Mouse (Mus musculus) stomach, postnatal 0 days (tissue): Measurements from ENCODE around the gene Cd200r1. TPM values are rescaled to one million over a fixed set of nuclear protein-coding genes. Genes with fewer than 3 reads are reported as not detected.

Experiments used
- ATAC-seq: fragments of 200-750 bp; cut with Nextera tagmentation; 2 replicates; pipeline ENCODE4 v1.8.0; 2017; ENCODE audit not compliant: low FRiP score, low TSS enrichment
- DNase-seq: peaks from one replicate; pipeline ENCODE4 v3.0.0-alpha.2; 2016; ENCODE audit warnings: low spot score
- H3K27ac ChIP-seq: fragments of 300-500 bp; sonication (generic); replicated peaks from 2 replicates; pipeline ENCODE4 v1.5.1; 2014; ENCODE audit warnings: mild to moderate bottlenecking, control low read depth
- H3K27me3 ChIP-seq: fragments of 300-500 bp; sonication (generic); 2 replicates; pipeline ENCODE4 v1.6.1; 2014; ENCODE audit warnings: low read length; ENCODE audit not compliant: control insufficient read depth, insufficient read depth
- H3K36me3 ChIP-seq: fragments of 300-500 bp; sonication (generic); 2 replicates; pipeline ENCODE4 v1.6.1; 2014; ENCODE audit warnings: low read length, mixed read lengths; ENCODE audit not compliant: control insufficient read depth, insufficient read depth
- H3K4me1 ChIP-seq: fragments of 300-500 bp; sonication (generic); replicated peaks from 2 replicates; pipeline ENCODE4 v1.6.1; 2014; ENCODE audit warnings: antibody characterized with exemption; ENCODE audit not compliant: control insufficient read depth, insufficient read depth
- H3K4me2 ChIP-seq: fragments of 300-500 bp; sonication (generic); replicated peaks from 2 replicates; pipeline ENCODE4 v1.6.1; 2014; ENCODE audit warnings: low read depth, mild to moderate bottlenecking, control low read depth, moderate library complexity
- H3K4me3 ChIP-seq: fragments of 300-500 bp; sonication (generic); 2 replicates; pipeline ENCODE4 v1.5.1; 2014; ENCODE audit warnings: low read depth, low read length, control low read depth
- H3K9ac ChIP-seq: fragments of 300-500 bp; sonication (generic); 2 replicates; pipeline ENCODE4 v1.6.1; 2014; ENCODE audit warnings: mild to moderate bottlenecking, low read length, control low read depth, mixed read lengths
- H3K9me3 ChIP-seq: fragments of 300-500 bp; sonication (generic); 2 replicates; pipeline ENCODE4 v1.6.1; 2016; ENCODE audit warnings: low read length; ENCODE audit not compliant: control insufficient read depth
- CTCF ChIP-seq: IDR thresholded peaks from 2 replicates; pipeline ENCODE4 v1.5.1; 2016; ENCODE audit warnings: antibody characterized with exemption, low read depth, mild to moderate bottlenecking, moderate library complexity
- EP300 ChIP-seq: optimal IDR thresholded peaks from 2 replicates; pipeline ENCODE3; 2016; ENCODE audit warnings: antibody characterized with exemption
- WGBS: fragments of 180-500 bp; shearing (Covaris S2); extraction: QIAGEN DNeasy Blood & Tissue Kit; methylation state at CpG from one replicate; pipeline ENCODE4 v1.1.7; 2014; 5-methylcytosine and 5-hydroxymethylcytosine counted together
- polyA plus RNA-seq: library from polyadenylated mRNA; unstranded; fragments of >200 nt; fragmentation: Nextera tagmentation; extraction: Ambion mirVana; gene quantifications from 2 replicates; pipeline ENCODE4 v1.2.1, GENCODE M21; 2015

Cd200r1 gene
- polyA plus RNA-seq: 0.75 and 1.1 TPM in 2 replicates

- Histone ChIP-seq H3K4me2 (no peak within 1 kb of the TSS), H3K36me3 (no peaks in the 10 kb centered on the region), H3K9ac (no peak within 1 kb of the TSS), H3K27me3 (no peaks in the 10 kb centered on the region), H3K27ac (no peak within 1 kb of the TSS), H3K4me3 (no peak within 1 kb of the TSS), H3K4me1 (no peaks in the 10 kb centered on the region), H3K9me3 (no peaks in the 10 kb centered on the region)
- ATAC-seq: no peak
- TF ChIP-seq CTCF (no peak), EP300 (no peak)
- DNase-seq: no peak
- WGBS: 64% methylated on average over 22 of the region's 22 CpGs
Observed at GRCm38 (mm10) chr16:44765555-44766319, at the start of gene Cd200r1. Gene Cd200r1 (plus strand): TSS chr16:44765736.

- Histone ChIP-seq H3K4me1 (no peaks in the 10 kb centered on the region), H3K9ac (no peak overlapping the region), H3K4me2 (0 out of 2 replicates have a peak overlapping the region, but pooled peaks have one; percentile 14), H3K9me3 (no peaks in the 10 kb centered on the region), H3K36me3 (peaks cover 2% of the 10 kb centered on the region; the same call in 1 of the 2 replicates), H3K4me3 (no peak overlapping the region), H3K27me3 (no peaks in the 10 kb centered on the region), H3K27ac (peak overlapping the region; percentile 69)
- 25% methylated on average over 10 of the region's 10 CpGs for WGBS
- ATAC-seq: peak; percentile 93
- TF ChIP-seq CTCF (peak; percentile 90), EP300 (no peak)
- DNase-seq: peak; percentile 58
Observed at GRCm38 (mm10) chr16:44716305-44717140, 49.0 kb upstream of the Cd200r1 start.

GRCm38 (mm10) chr16:44717141-44717634 is 48.3 kb upstream of the Cd200r1 start:
- no peak for TF ChIP-seq EP300
- no peak for TF ChIP-seq CTCF
- no peaks in the 10 kb centered on the region for H3K4me1 ChIP-seq
- no peak overlapping the region for H3K4me3 ChIP-seq
- DNase-seq (no peak), ATAC-seq (peak; percentile 46)
- 82% methylated on average over 2 of the region's 2 CpGs for WGBS
- H3K9me3 ChIP-seq: no peaks in the 10 kb centered on the region
- H3K27me3 ChIP-seq: no peaks in the 10 kb centered on the region
- no peak overlapping the region for H3K4me2 ChIP-seq
- H3K36me3 ChIP-seq: peaks cover 2% of the 10 kb centered on the region; the same call in 1 of the 2 replicates
- H3K9ac ChIP-seq: no peak overlapping the region
- H3K27ac ChIP-seq: no peak overlapping the region

GRCm38 (mm10) chr16:44717838-44718237 is 47.7 kb upstream of the Cd200r1 start:
- peaks cover 2% of the 10 kb centered on the region; the same call in 1 of the 2 replicates for H3K36me3 ChIP-seq
- no peak overlapping the region for H3K9ac ChIP-seq
- H3K4me1 ChIP-seq: no peaks in the 10 kb centered on the region
- 72% methylated on average over 2 of the region's 2 CpGs for WGBS
- DNase-seq (no peak), ATAC-seq (no peak)
- H3K9me3 ChIP-seq: no peaks in the 10 kb centered on the region
- H3K27ac ChIP-seq: no peak overlapping the region
- TF ChIP-seq EP300: no peak
- peak; percentile 54 for TF ChIP-seq CTCF
- no peaks in the 10 kb centered on the region for H3K27me3 ChIP-seq
- no peak overlapping the region for H3K4me2 ChIP-seq
- H3K4me3 ChIP-seq: no peak overlapping the region

- DNase-seq: no peak
- WGBS: 54% methylated on average over 7 of the region's 7 CpGs
Observed at GRCm38 (mm10) chr16:44719349-44719748, 46.2 kb upstream of the Cd200r1 start.

More at GRCm38 (mm10) chr16:44719349-44719748, 46.2 kb upstream of the Cd200r1 start:
- ATAC-seq: no peak
- no peak for TF ChIP-seq EP300
- no peak for TF ChIP-seq CTCF
- H3K27ac ChIP-seq: no peak overlapping the region
- no peak overlapping the region for H3K4me3 ChIP-seq
- H3K9ac ChIP-seq: no peak overlapping the region
- no peaks in the 10 kb centered on the region for H3K9me3 ChIP-seq
- H3K4me1 ChIP-seq: no peaks in the 10 kb centered on the region
- no peak overlapping the region for H3K4me2 ChIP-seq
- H3K36me3 ChIP-seq: peaks cover 2% of the 10 kb centered on the region; the same call in 1 of the 2 replicates
- H3K27me3 ChIP-seq: no peaks in the 10 kb centered on the region
